Mouse (Mus musculus) liver (tissue): ENCODE measurements at regions not wholly inside any gene's neighbourhood (a gene's known extent, or its start where the extent isn't known, plus 50 kb on each side); places are given as distances from the start of the nearest gene placed in this dataset.

Experiments used
- DNase-seq: peaks from one replicate; pipeline ENCODE4 v3.0.0-alpha.2; 2020; ENCODE audit warnings: mixed read lengths

GRCm38 (mm10) chr1:126916369-126916768 is 85.8 kb upstream of the Nckap5 start:
- DNase-seq: no peak

DNA sequence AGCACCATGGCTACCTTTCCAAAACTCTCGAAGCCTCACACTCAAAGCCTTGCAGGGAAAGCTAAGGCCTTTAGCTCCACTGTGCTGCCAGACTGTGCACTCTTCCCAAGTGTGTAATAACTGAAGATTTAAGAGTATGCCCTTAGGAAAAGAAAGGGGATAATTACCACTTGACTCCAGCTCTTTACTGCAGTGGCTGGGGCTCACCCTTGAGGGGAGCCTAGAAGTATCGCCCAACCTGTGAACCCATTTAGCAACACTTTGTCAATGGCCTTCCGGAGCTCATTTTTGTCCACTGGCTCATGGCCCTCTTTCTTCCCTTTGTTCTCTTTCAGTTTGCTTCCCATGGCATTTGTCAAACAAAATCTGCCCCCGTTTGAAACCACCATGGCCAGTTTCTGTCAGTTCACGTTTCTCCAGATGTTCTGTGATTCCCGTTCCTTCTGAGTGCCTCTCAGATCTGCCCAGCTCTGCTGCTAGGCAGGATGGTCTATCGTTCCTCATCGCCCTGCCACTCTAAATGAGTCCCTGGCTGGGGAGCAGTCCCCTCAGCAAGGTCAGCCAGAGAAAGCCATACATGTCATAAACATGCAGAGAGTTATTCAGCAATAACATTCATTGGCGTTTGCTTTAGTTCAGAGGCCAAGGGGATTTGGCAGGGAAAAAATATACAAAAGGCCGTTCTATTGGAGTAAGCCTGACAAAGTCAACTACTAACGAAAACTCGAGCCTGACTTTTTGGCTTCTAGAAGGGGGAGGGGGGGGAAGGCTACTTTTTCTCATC is 80.9 kb upstream of the Nckap5 start:
- no peak for DNase-seq

DNA sequence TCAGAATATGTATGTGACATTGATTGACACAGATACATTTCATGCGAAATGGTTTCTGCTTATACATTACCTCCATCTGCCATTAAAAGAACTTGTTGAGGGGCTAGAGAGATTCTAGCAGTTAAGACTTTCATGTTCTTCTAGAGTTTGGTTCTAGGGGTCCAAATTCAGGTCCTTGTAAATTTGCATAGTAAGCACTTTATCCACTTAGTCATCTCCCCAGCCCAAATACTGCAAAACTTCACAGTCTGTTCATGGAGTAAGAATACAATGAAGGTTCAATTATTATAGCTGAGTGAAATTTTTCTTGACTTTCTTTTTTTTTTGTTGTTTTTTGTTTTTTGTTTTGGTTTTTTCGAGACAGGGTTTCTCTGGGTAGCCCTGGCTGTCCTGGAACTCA is 76.8 kb upstream of the Nckap5 start:
- no peak for DNase-seq

- no peak for DNase-seq
Measured at GRCm38 (mm10) chr1:126898484-126898883, 67.9 kb upstream of the Nckap5 start.

GRCm38 (mm10) chr1:126896895-126897294 is 66.3 kb upstream of the Nckap5 start:
- no peak for DNase-seq

DNA sequence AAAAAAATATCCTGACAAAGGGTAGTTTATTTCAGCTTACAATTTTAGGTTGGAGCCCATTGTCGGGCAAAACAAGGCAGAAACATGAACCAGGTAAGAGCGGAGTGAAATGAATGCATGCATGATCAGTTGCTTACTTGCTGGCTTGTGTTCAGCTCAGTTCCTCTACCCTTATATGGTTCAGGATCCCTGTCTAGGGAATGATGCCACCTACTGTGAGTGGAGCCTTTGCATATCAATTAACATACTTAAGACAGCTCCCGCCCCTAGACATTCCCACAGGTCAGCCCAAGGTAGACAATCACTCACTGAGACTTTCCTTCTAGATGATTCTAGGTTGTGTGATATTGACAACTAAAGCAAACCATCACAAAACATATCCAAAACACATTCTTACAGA is 50.2 kb upstream of the Nckap5 start:
- no peak for DNase-seq
